Mouse (Mus musculus) testis, adult 2 months (tissue): ENCODE results near the gene Bean1.

Experiments used
- CTCF ChIP-seq: fragments of 200-500 bp; IDR thresholded peaks from 2 replicates; pipeline ENCODE4 v1.5.1; 2012; ENCODE audit warnings: low read depth, mild to moderate bottlenecking, inconsistent platforms, low read length, moderate library complexity; ENCODE audit not compliant: control insufficient read depth, insufficient read depth, insufficient replicate concordance
- POLR2A ChIP-seq: fragments of 200-500 bp; IDR thresholded peaks from 2 replicates; pipeline ENCODE4 v1.6.1; 2012; ENCODE audit warnings: low read depth, mild to moderate bottlenecking, inconsistent platforms, low read length, moderate library complexity; ENCODE audit not compliant: control insufficient read depth

GRCm38 (mm10) chr8:104160731-104161130 lies 9.5 kb upstream of the Bean1 start:
- TF ChIP-seq CTCF (no peak), POLR2A (no peak)
